Mouse (Mus musculus) monocyte, adult 2 months (primary cell): ENCODE results near the gene Bpifb4.
A peak's percentile ranks its signal among the peaks of the same experiment; 100 is the strongest.

Experiments
- DNase-seq, 2 experiments: peaks; one replicate each; pipeline ENCODE4 v3.0.0; 2022; ENCODE audit warnings: low spot score in 2 of 2, low read depth in 1 of 2

Gene Bpifb4

GRCm38 (mm10) chr2:153937843-153938242, at the start of gene Bpifb4:
Bpifb4 (plus strand) TSS chr2:153938212.
- DNase-seq, result no peak

- no peak for DNase-seq
Measured at GRCm38 (mm10) chr2:153899111-153899510, 38.9 kb upstream of the Bpifb4 start.

GRCm38 (mm10) chr2:153900088-153900487, 37.9 kb upstream of the Bpifb4 start, which contains the start of gene Bpifb6:
Bpifb6 (plus strand) TSS chr2:153900388.
- no peak for DNase-seq

- DNase-seq, result no peak
Measured at GRCm38 (mm10) chr2:153902726-153903125, 35.3 kb upstream of the Bpifb4 start.

- DNase-seq, result no peak
Measured at GRCm38 (mm10) chr2:153906626-153907025, 31.4 kb upstream of the Bpifb4 start.

GRCm38 (mm10) chr2:153914151-153914550, 23.9 kb upstream of the Bpifb4 start:
- no peak for DNase-seq

- no peak for DNase-seq
Measured at GRCm38 (mm10) chr2:153917930-153918329, 20.1 kb upstream of the Bpifb4 start, which contains the start of gene Bpifb3. Bpifb3 (plus strand) TSS chr2:153918230.

GRCm38 (mm10) chr2:153921246-153921645, 16.8 kb upstream of the Bpifb4 start:
- no peak for DNase-seq

- peak in 1 of 2 experiments; percentile 5 for DNase-seq
Measured at GRCm38 (mm10) chr2:153929871-153930413, 8.1 kb upstream of the Bpifb4 start.

- no peak for DNase-seq
Measured at GRCm38 (mm10) chr2:153931125-153931524, 6.9 kb upstream of the Bpifb4 start.

GRCm38 (mm10) chr2:153933311-153933710, 4.7 kb upstream of the Bpifb4 start:
- DNase-seq, result no peak

GRCm38 (mm10) chr2:153935348-153935747, 2.7 kb upstream of the Bpifb4 start:
- no peak for DNase-seq

GRCm38 (mm10) chr2:153943537-153943936, 5.5 kb downstream of the Bpifb4 start:
- peak in 1 of 2 experiments; percentile 18 for DNase-seq

- no peak for DNase-seq
Measured at GRCm38 (mm10) chr2:153944567-153944966, 6.6 kb downstream of the Bpifb4 start.

GRCm38 (mm10) chr2:153952897-153953296, 14.9 kb downstream of the Bpifb4 start:
- DNase-seq, result peak in 1 of 2 experiments; percentile 28

GRCm38 (mm10) chr2:153953836-153954235, 15.8 kb downstream of the Bpifb4 start:
- DNase-seq, result no peak

GRCm38 (mm10) chr2:153962821-153963331, 24.9 kb downstream of the Bpifb4 start:
- no peak for DNase-seq

GRCm38 (mm10) chr2:153963334-153963733, 25.3 kb downstream of the Bpifb4 start:
- DNase-seq, result no peak

- no peak for DNase-seq
Measured at GRCm38 (mm10) chr2:153970221-153970620, 32.2 kb downstream of the Bpifb4 start.

- DNase-seq, result no peak
Measured at GRCm38 (mm10) chr2:153974582-153974981, 36.6 kb downstream of the Bpifb4 start, which contains the start of gene Bpifa6. Bpifa6 (plus strand) TSS chr2:153974945.

- DNase-seq, result peak in 1 of 2 experiments; percentile 33
Measured at GRCm38 (mm10) chr2:153995770-153996169, 57.8 kb downstream of the Bpifb4 start.

- DNase-seq, result no peak
Measured at GRCm38 (mm10) chr2:154000501-154000900, 62.5 kb downstream of the Bpifb4 start.

- no peak for DNase-seq
Measured at GRCm38 (mm10) chr2:154001056-154001455, 63.0 kb downstream of the Bpifb4 start.
